Mouse (Mus musculus) CD8-positive naive resting alpha-beta T cell, adult 2 months (primary cell): ENCODE data around the gene Kctd10.
A peak's percentile ranks its signal among the peaks of the same experiment; 100 is the strongest.

ENCODE experiments used
- DNase-seq, 2 experiments: peaks; one replicate each; pipeline ENCODE4 v3.0.0; 2022; ENCODE audit warnings: low read depth in 2 of 2, low spot score in 2 of 2

The Kctd10 gene

DNA sequence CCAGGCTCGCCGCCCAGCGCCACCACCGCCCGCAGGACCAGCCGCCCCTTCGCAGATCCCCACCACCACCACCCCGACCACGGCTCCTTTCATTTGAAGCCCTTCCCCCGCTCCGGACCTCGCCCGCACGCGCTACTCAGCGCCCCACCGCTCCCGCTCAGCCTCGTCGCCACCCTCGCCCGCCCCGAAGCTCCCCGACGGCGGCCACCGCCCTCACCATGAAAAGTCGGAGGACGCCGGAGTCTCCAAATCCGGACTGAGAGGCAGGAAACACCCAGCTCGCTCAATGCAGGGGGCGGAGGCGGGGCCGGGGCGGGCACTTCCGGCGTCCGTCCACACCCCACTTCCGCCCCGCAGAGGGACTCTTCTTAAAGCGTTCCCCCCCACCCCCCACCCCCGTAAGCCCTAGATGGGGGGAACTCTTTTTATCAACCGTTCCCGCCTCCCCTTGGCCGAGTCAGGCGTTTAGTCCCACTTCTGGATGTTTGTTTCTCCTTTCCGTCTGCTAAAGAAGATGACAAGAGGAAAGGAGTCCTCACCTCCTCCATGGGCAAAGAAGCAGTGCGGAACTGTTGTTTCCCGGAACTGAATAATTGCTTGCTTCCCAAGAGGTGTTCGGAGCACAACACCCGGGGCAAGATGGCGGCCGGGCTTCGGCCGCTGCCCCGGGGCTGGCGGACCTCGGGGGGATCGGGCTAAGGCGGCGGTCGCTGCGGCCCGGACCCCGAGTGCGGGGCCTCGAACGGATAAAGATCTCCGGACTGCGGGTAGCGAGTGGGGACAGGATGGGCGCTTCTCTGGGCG, at the start of gene Kctd10, which contains the start of gene Ube3b:
Gene Kctd10 (minus strand): TSS at position 300 of the 804 bp plus-strand sequence.
Gene Ube3b (plus strand): TSS at position 399 of the 804 bp plus-strand sequence.
- peak; percentile 80 to 81 for DNase-seq

DNA sequence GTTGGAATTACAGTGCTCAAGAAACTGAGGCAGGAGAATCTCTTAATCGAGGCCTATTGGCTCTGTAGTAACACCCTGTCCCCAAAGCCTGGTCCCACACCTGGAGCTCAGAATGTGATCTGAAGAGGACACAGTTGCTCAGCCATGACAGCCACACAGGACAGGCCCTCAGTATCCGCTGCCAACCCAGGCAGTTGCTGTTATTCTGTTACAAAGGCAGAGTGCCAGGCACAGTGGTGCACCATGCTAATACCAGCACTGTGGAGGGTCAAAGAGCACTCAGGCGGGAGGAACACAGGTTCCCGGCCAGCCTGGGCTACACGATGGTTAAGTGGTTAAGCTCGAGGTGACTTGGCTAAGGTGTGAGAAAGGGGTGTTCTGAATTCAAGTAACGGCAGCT, 49.5 kb upstream of the Kctd10 start:
- DNase-seq = no peak

DNA sequence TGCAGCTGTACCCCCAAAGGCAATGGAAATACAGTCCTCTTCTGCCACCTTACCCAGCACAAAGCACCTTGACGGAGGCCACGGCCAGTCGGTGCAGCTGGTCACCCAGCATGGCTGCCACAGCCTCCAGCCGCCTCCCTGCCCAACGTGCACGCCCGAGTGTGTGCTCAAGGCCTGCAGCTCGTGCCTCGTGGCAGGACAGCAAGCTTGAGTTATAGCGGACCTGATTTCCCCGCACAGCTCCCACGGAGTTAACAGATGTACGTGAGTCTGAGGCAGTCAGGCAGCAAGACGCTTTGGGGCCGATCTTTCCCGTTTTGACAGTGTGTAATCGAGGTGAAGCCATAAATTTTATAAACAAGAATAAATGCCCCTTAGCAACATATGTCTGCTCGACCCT, 48.3 kb upstream of the Kctd10 start:
- DNase-seq = no peak

DNA sequence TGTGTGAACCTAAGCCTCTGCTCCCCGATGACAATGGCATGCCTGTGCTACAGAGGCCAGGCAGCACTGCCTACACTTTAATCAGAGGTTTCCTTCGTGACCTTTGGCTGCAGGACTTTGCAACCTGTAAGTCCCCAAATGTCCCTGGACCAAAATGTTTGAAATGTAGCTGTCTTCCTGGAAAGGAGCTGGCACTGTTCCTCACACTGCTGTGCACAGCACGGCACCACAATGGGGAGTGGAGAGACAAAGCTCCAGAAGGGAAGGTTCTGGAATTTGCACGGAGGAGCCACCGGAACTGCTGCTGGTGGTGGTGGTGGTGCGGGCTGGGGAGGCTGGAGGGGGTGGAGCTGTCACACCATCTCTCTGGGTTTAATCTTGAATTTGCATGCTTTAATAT, 46.4 kb upstream of the Kctd10 start:
- DNase-seq = no peak

DNA sequence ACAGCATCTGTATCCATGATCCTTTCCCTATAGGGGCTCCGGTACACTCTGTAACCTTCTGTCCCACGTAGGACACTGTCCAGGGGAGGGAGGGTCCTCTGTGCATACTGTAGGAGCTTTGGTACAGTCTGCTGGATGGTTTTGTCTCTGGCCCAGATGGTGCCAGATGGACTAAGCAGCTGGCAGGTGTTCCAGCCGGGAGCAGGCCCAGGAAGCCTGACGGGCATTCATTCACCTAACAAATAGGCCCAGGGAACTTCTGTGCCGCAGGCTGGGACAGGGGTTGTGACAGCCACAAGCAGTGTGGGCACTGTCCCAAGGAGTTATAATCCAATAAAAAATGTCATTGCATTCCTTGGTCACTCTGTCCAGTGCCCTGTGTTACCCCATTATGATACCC, 43.7 kb upstream of the Kctd10 start:
- DNase-seq = no peak

DNA sequence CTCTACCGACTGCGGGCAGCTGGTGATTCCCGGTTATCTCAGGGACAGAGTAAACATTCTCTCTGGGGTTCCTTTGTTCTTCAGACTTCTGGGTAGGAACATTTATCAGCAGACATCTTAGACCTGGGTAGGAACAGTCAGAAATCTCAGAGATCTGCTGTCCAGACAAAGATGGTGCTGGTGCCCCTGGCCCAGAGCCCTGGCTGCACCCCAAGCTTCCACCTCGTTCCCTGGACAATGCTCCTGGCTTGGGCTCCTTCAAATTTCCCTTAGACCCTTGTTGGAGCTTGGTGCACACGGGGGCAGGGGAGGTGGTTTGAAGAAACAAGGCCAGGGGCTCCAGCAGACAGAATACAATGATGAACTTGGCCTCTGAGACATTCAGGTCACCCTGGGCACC, 42.3 kb upstream of the Kctd10 start:
- DNase-seq = no peak

DNA sequence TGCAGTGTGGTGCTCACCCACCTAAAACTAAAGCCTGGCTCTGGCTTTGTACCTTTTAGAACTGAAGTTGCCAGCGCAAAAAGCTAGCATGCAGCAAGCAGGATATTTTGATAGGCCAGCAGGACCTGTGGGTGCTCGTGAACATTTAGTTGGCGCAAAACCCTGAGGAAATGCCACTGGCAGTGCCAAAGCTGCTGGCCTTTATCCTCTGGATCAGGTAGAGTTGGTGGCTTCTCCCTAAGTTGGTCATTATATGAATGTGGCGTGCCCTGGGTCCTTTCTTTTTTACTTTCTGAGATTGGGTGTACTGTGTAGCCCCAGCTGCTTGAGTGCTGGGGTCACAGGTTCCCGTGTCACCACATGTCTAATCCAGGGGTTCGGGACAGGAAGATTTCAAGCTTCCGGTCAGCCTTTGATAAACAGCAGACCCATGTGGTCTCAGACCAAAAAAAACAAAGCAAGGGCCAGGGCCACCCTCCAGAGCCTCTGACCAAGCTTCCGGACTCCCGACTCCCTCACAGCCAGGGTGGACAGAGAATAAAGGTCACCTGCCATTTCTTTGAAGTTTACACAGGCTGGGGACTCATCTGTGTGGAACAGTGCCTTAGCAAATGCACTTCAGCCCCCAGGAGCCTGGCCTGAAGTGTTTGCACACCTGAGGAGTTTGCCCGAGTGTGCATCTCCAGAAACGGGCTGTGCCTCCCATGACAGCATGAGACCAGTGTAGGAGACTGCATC, 41.4 kb upstream of the Kctd10 start:
- DNase-seq = no peak

DNA sequence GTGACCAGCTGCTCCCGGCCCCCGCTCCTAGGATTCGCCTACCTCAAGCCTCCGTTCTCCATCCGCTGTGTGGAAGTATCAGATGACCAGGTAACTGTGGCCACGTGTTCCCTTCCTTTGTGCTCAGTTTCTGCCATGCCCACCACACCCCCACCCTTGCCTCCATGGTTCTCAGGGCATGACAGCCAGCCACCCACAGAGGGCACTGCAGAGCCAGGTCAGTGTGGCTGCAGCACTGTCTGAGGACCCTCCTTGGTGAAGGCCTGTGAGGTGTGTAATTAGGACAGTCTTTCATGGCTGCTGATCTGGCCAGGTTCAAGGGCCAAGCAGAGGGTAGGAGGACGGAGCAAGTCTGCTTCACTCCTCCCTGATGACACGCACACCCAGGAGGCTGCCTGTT, 38.2 kb upstream of the Kctd10 start:
- DNase-seq = no peak

DNA sequence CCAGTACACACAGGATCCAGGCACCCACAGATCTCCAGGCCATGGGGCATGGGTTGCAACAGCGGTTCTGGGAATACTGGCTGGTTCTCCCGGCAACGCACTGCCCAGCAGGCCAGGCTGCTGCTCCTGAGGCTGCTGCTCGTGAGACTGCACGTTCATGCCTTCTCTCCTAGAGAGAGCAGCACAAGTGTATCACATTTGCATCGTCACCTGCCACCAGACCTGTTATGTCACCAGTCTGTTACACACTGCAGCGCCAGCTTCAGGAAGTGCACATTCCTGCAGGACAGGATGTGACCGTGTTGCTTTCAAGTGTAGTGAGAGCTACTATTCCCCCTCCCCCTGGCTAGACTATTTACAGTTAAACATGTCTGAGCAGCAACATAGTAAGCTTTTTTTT, 36.5 kb upstream of the Kctd10 start:
- DNase-seq = no peak

DNA sequence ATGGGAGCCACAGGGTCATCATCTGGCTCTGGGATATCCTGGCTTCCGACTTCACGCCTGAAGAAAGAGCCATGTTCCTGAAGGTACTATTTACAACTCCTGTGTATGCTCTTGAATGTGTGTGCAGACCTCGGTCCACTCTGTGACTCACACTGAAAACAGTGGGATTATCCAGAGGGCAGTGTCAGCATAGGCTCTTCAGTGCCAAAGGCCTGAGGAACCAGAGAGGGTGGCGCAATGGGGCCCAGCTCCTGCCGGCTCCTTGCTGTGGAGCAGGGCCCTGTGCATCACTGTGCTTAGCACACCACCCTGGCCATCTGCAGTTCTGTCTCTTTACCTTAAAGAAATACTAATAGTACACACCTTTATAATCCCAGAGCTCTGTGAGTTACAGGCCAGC, 35.3 kb upstream of the Kctd10 start:
- DNase-seq = no peak

DNA sequence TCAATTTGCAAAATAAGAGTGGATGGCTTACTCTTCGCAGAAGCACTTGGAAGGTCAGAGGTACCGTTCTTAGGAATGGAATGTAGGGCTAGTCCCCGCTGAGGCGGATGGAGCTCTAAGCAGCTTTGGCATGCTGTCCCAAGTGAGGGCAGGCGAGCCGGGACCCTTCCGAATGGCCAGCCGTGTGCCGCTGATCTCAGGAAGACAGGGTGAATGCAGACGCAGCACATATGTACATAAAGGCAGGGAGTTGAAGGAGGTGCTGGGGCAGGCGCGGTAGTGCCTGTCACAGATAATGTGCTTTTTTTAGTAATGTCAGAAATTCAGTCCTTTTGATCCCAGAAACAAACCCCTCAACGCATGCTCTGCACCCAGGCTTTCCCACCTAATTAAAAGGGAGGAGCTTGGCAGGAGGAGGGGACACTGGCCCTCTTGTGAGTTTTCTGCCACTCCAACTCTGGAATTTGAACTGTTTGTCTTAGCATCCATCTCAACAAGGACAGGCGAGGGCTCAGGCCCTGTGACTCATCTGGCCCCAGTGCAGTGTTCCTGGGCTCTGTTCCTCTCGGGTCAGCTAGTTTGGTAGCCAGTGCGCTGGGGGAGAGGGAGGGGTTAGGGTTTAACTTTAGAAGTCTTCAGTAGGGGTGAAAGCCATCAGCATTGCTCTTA, 32.9 kb upstream of the Kctd10 start:
- no peak for DNase-seq

DNA sequence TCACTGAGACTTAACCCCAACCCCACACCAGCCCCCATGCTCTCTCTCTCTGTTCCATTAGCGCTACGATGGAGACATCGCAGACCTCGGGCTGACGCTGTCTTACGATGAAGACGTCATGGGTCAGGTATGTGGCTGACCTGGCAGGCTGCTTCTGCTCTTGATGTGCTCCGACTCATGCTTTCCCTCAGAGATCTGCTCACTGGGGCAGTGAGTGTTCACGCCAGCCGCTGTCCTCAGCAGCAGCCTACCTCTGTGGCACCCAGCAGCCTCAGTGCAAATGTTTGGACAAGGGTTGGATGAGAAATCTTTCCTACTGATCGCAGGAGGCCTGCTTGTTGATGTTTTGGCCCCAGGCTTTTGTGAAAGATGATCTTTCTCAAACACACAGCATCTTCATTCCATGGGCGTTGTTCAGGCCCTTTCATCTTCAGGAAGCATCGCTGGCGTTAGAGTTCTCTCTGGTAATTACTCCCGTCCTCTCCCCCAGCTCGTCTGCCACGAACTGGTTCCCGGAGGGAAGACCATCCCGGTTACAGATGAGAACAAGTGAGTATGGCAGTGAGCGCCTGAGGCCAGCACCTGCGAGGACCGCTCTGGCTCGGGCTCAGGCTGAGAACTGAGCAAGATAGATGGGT, 32.2 kb upstream of the Kctd10 start:
- DNase-seq = no peak

DNA sequence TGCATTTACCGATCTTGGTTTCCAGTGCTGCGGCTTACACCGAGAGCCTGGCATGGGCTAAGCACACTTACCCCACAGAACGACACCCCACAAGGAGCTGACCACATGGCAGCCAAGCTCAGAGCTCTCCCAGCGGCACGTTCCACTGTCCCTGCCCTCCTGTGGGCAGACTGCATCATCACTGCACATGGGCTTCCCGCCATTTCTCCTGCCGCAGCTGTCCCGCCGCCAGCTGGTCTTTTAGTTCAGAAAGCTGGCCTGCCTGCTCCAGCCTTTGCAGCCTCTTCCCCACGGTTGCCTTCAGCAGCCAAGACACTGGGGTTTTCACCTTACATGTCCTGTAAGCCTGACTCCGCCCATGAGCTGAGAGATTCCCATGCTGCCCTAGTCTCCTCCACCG, 30.1 kb upstream of the Kctd10 start:
- no peak for DNase-seq

DNA sequence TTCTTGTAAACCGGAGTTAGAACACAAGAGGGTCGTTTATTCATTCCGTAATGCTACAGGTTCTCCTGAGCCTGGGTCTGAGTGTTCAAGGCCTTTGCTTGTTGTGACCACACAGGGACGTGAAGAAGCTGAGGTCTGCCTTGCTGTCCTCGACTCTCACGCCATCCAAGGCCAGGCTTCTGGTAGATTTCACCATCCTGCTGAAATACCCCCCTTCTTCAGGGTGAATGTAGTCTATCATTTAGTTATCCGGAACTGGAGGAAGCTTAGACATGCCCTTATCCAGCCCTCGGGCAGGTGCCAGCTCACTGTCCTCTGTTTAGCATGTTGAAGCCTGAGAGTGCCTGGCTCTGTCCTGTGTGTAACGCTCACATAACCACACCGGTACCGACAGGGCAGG, 28.5 kb upstream of the Kctd10 start:
- DNase-seq = no peak

DNA sequence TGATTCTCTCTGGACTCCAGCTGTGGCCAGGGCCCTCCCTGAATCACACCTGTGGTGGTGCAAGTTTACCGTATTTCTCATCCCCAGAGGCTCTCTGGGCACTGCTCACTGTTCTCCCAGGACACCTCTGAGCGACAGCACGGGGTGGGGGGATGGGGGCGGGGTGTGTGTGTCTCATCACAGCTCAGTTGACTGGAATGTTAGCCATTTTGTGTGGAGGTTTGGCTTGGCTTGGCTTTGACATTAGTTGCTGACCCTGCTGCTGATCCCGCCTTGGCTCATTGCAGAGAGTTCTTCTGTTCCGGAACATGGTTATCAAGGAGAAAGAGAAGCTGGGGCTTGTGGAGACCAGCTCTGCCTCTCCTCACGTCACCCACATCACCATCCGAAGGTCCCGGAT, 27.5 kb upstream of the Kctd10 start:
- no peak for DNase-seq

DNA sequence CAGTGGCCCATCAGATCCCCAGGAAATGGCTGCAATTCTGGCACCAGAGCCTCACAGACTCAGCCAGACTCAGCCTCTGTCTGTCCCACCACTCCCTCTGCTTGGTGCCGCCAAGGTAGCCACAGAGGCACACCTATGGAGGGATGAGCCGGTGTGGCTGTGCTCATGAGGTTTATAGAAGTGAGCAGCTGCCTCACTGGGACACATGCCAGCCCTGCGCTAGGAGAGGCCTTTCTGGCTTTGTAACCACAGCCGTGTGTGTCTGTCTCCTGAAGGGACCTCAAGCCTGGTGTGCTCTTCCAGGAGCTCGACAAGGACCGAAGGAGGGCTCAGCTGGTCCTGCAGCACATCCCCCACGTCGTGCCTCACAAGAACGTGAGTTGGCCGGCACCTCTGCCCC, 27.0 kb upstream of the Kctd10 start:
- DNase-seq = no peak

DNA sequence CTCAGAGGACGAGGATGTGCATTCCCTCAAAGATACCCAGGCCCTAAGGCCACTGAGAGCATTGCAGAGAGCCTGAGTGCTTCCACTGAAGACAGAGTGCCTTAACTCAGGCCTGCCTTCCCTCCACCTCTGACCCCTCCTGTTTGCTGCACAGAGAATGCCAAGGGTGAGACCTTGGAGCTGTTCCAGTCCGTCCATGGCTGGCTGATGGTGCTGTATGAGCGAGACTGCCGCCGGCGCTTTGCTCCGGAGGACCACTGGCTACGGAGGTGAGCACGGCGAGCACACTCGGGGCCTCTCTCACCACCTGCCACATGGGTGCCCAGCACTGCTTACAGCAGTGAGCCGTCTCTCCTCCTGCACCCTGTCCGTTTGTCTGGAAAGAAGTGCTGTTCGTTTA, 26.3 kb upstream of the Kctd10 start:
- no peak for DNase-seq

DNA sequence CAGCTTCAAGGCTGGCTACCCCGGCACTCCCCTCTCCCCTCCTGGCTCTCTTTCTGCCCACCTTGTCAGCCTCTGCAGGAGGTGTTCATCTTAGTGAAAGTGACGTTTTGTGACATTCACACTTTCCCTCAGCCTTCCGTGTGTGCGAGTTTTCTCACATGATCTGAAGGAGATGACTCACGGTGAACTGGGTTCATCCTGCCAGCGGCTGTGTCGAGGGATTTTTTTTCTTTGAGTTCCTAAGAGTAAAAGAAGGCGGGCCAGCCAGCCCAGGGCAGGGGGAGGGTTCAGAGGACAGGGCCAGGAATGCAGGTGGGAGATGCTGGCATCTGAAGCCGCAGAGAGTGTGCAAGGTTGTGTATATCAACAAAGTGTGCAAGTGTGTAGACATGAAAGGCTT, 12.9 kb upstream of the Kctd10 start:
- DNase-seq = no peak

DNA sequence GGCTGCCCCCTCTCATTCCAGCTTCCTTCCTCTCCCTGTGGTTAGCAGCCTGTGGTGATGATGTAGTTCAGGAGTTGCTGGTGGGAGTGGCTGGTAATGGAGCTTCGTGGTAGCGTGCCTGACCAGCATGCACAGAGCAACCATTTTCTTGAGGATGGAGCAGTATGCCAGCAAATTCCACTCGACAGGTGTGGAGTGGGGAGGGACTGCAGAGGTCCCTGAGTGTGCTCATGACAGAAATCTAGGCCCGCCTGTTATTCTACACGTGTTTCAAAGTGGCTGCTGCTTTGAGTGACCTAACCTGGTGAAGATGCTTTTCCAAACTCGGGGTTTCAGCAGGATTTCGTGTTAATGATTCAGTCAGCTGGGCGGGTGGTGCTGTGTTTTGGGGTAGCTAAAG, 4.1 kb upstream of the Kctd10 start:
- no peak for DNase-seq

DNA sequence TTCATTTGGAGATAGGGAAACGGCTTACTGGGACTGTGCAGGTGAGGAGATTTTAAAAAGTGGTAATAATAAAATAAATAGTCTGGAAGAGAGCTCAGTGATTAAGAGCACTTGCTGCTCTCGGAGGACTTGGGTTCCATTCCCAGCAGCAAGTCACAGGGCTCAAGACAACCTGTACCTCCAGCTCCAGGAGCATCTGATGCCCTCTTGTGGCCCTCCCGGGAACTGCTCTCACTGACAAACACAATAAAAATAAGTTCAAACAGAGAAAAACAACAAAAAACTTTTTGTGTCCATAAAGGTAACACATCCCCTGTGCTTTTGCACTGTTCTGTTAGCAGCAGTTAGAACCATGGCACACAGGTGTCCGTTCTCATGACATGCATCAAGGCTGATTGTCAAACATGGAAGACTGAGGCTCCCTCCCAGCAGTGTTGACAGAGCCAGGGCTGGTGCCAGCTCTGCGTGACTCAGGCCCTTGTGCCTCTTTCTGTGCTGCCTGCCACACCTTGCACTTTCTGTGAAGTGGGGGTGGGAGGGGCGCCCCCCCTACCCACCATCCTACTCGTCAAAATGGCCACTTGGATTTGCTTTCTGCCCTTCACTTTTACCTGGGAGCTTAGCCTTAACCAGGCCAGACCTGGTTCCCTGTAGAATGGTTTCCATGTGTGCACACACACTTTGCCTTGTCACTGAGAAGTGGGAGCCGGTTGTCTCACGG, 3.0 kb upstream of the Kctd10 start:
- DNase-seq = peak; percentile 50 to 71

DNA sequence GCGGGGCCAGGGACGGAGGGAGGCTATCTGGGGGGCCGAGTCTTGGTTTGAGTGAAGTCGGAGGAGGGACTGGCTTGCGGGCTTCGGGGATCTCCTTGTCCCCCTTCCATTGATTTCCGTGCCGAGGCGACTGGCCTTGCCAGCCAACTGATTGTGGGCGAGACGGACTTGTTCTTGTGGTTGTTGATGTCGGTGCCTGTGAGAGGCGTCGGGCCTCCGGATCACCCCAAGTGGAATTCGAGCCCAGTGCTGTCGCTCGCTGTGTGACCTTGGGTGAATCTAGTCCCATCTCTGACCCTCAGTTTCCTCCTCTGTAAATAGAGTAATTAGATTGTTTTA, 674 bp upstream of the Kctd10 start:
- no peak for DNase-seq
